In genomic region chr8:70131166-70131883, GRCm38 (mm10) we compare ENCODE assay signal across 8 mouse cellular contexts. TPM values are rescaled to one million over a fixed set of nuclear protein-coding genes. Genes with fewer than 3 reads are reported as not detected.
DNase-seq lines count a peak whose midpoint lies in the region; ATAC-seq and TF ChIP-seq lines count a peak whose summit lies in the region.

Gene Nr2c2ap (plus strand): TSS chr8:70131333.

- peak; percentile 75 for ATAC-seq in heart, embryonic 15.5 days (replicated peaks; ENCODE audit: insufficient number of reproducible peaks, insufficient read depth, low FRiP score, low read depth)
- ATAC-seq in liver, embryonic 16.5 days (ENCODE audit: low read depth): peak; percentile 88
- ATAC-seq in neural tube, embryonic 13.5 days (ENCODE audit: low read depth): peak; percentile 77

- peak within 1 kb of the TSS; percentile 85 for H3K4me2 ChIP-seq in heart, embryonic 15.5 days
- H3K4me2 ChIP-seq in liver, embryonic 16.5 days (ENCODE audit: low read depth, low read length): peak within 1 kb of the TSS; percentile 88
- H3K4me2 ChIP-seq in neural tube, embryonic 13.5 days: peak within 1 kb of the TSS; percentile 85

- TF ChIP-seq POLR2A in testis, adult 2 months (IDR thresholded peaks at IDR 0.05; ENCODE audit: control insufficient read depth, low read depth, low read length): peak; percentile 40; the same call in 1 of the 2 replicates

- peaks cover 27% of the 10 kb centered on the region for H3K4me1 ChIP-seq in forebrain, embryonic 10.5 days
- peaks cover 57% of the 10 kb centered on the region for H3K4me1 ChIP-seq in heart, embryonic 15.5 days (replicated peaks)
- H3K4me1 ChIP-seq in liver, embryonic 16.5 days (ENCODE audit: control insufficient read depth, low read depth, low read length): peaks cover 20% of the 10 kb centered on the region
- H3K4me1 ChIP-seq in neural tube, embryonic 13.5 days (replicated peaks): peaks cover 33% of the 10 kb centered on the region
- H3K4me1 ChIP-seq in testis, adult 2 months (ENCODE audit: control insufficient read depth, insufficient read depth, low read length): peaks cover 11% of the 10 kb centered on the region

- no peaks in the 10 kb centered on the region for H3K27me3 ChIP-seq in forebrain, embryonic 10.5 days (ENCODE audit: poor library complexity, severe bottlenecking)
- H3K27me3 ChIP-seq in heart, embryonic 15.5 days: no peaks in the 10 kb centered on the region
- H3K27me3 ChIP-seq in liver, embryonic 16.5 days (ENCODE audit: control insufficient read depth, insufficient read depth, low read depth, low read length): no peaks in the 10 kb centered on the region
- no peaks in the 10 kb centered on the region for H3K27me3 ChIP-seq in neural tube, embryonic 13.5 days
- no peaks in the 10 kb centered on the region for H3K27me3 ChIP-seq in testis, adult 2 months (ENCODE audit: control insufficient read depth, insufficient read depth, low read length)

- H3K9ac ChIP-seq in heart, embryonic 15.5 days: peak within 1 kb of the TSS; percentile 69
- peak within 1 kb of the TSS; percentile 67 for H3K9ac ChIP-seq in liver, embryonic 16.5 days (ENCODE audit: low read depth, low read length)
- peak within 1 kb of the TSS; percentile 78 for H3K9ac ChIP-seq in neural tube, embryonic 13.5 days

- H3K9me3 ChIP-seq in forebrain, embryonic 10.5 days: no peaks in the 10 kb centered on the region
- no peaks in the 10 kb centered on the region for H3K9me3 ChIP-seq in heart, embryonic 15.5 days (replicated peaks)
- H3K9me3 ChIP-seq in liver, embryonic 16.5 days (replicated peaks; ENCODE audit: control insufficient read depth, low read length): no peaks in the 10 kb centered on the region
- H3K9me3 ChIP-seq in neural tube, embryonic 13.5 days: no peaks in the 10 kb centered on the region

- DNase-seq in CD8-positive naive resting alpha-beta T cell, adult 2 months (ENCODE audit: low read depth in 2 of 2, low spot score in 2 of 2): peak; percentile 74 to 80
- DNase-seq in c-Kit-negative CD71-positive TER-119-positive erythroid progenitor cells, embryonic 14.5 days (ENCODE audit: low read depth, low spot score): peak; percentile 68
- DNase-seq in forebrain, embryonic 10.5 days (ENCODE audit: extremely low spot score, low spot score): peak; percentile 83
- peak; percentile 91 for DNase-seq in kidney, postnatal 25 days

- H3K4me3 ChIP-seq in forebrain, embryonic 10.5 days: peak within 1 kb of the TSS; percentile 66
- H3K4me3 ChIP-seq in heart, embryonic 15.5 days: peak within 1 kb of the TSS; percentile 75
- H3K4me3 ChIP-seq in liver, embryonic 16.5 days (ENCODE audit: low read depth, low read length): peak within 1 kb of the TSS; percentile 79
- H3K4me3 ChIP-seq in neural tube, embryonic 13.5 days: peak within 1 kb of the TSS; percentile 76
- H3K4me3 ChIP-seq in testis, adult 2 months (ENCODE audit: control insufficient read depth, low read depth, low read length): peak within 1 kb of the TSS; percentile 90

- H3K27ac ChIP-seq in forebrain, embryonic 10.5 days: peak within 1 kb of the TSS; percentile 83
- peak within 1 kb of the TSS; percentile 83 for H3K27ac ChIP-seq in heart, embryonic 15.5 days
- H3K27ac ChIP-seq in liver, embryonic 16.5 days (ENCODE audit: low read length): 0 out of 2 replicates have a peak within 1 kb of the TSS, but pooled peaks have one; percentile 11
- H3K27ac ChIP-seq in neural tube, embryonic 13.5 days (replicated peaks): peak within 1 kb of the TSS; percentile 79; the same call in 1 of the 2 replicates
- H3K27ac ChIP-seq in testis, adult 2 months (ENCODE audit: control insufficient read depth, insufficient read depth, low read depth, low read length): peak within 1 kb of the TSS; percentile 63

- TF ChIP-seq CTCF in testis, adult 2 months (IDR thresholded peaks at IDR 0.05; ENCODE audit: control insufficient read depth, insufficient read depth, insufficient replicate concordance, low read depth, low read length): no peak

- WGBS in forebrain, embryonic 10.5 days: under 1% methylated on average over 37 of the region's 37 CpGs
- WGBS in heart, embryonic 15.5 days: 1% methylated on average over 37 of the region's 37 CpGs
- WGBS in liver, embryonic 16.5 days (ENCODE audit: insufficient replicate concordance): under 1% methylated on average over 37 of the region's 37 CpGs
- 2% methylated on average over 37 of the region's 37 CpGs for WGBS in neural tube, embryonic 13.5 days

- peaks cover 41% of the 10 kb centered on the region for H3K36me3 ChIP-seq in forebrain, embryonic 10.5 days (replicated peaks)
- peaks cover 34% of the 10 kb centered on the region; the same call in 1 of the 2 replicates for H3K36me3 ChIP-seq in heart, embryonic 15.5 days
- peaks cover 9% of the 10 kb centered on the region for H3K36me3 ChIP-seq in liver, embryonic 16.5 days (ENCODE audit: control insufficient read depth, insufficient read depth)
- peaks cover 41% of the 10 kb centered on the region for H3K36me3 ChIP-seq in neural tube, embryonic 13.5 days
- no peaks in the 10 kb centered on the region; the same call in none of the 2 replicates for H3K36me3 ChIP-seq in testis, adult 2 months (ENCODE audit: control insufficient read depth, insufficient read depth, low read length)

RNA-seq across cellular contexts. Expression of gene Nr2c2ap, which starts in this region (rescaled TPM):
- polyA plus RNA-seq in forebrain, embryonic 10.5 days (2016; fragmentation: Nextera tagmentation; extraction: Ambion mirVana): 35.7 and 37.9 TPM in 2 replicates
- 29.5 and 35.6 TPM in 2 replicates for polyA plus RNA-seq in heart, embryonic 15.5 days (2015; fragmentation: Nextera tagmentation; extraction: Ambion mirVana)
- 12.6 and 13.2 TPM in 2 replicates for polyA plus RNA-seq in liver, embryonic 16.5 days (2015; fragmentation: Nextera tagmentation; extraction: Ambion mirVana)
- 34.8 and 40.6 TPM in 2 replicates for polyA plus RNA-seq in neural tube, embryonic 13.5 days (2015; fragmentation: Nextera tagmentation; extraction: Ambion mirVana)
- polyA plus RNA-seq in testis, adult 2 months (2012; rRNA removed): 3.8 and 4.8 TPM in 2 replicates

Comparison
In these comparisons a context has a peak if more than half of its experiments do, and no peak if none do; other contexts are left out.
1. Peak in every context shown above with its lines: DNase-seq, ATAC-seq, H3K4me3 ChIP-seq and H3K27ac ChIP-seq.
2. H3K27ac ChIP-seq: peak in every context shown above with its lines; median percentile 83 in forebrain, embryonic 10.5 days; 83 in heart, embryonic 15.5 days; 79 in neural tube, embryonic 13.5 days; 63 in testis, adult 2 months; 11 in liver, embryonic 16.5 days.